Mouse (Mus musculus): ENCODE data around the gene Csrnp1. TPM values are rescaled to one million over a fixed set of nuclear protein-coding genes. Genes with fewer than 3 reads are reported as not detected.
A peak's percentile ranks its signal among the peaks of the same experiment; 100 is the strongest.

Gene Csrnp1
- polyA plus RNA-seq, 1 experiment from 2014 or later: 1.4 TPM

DNA sequence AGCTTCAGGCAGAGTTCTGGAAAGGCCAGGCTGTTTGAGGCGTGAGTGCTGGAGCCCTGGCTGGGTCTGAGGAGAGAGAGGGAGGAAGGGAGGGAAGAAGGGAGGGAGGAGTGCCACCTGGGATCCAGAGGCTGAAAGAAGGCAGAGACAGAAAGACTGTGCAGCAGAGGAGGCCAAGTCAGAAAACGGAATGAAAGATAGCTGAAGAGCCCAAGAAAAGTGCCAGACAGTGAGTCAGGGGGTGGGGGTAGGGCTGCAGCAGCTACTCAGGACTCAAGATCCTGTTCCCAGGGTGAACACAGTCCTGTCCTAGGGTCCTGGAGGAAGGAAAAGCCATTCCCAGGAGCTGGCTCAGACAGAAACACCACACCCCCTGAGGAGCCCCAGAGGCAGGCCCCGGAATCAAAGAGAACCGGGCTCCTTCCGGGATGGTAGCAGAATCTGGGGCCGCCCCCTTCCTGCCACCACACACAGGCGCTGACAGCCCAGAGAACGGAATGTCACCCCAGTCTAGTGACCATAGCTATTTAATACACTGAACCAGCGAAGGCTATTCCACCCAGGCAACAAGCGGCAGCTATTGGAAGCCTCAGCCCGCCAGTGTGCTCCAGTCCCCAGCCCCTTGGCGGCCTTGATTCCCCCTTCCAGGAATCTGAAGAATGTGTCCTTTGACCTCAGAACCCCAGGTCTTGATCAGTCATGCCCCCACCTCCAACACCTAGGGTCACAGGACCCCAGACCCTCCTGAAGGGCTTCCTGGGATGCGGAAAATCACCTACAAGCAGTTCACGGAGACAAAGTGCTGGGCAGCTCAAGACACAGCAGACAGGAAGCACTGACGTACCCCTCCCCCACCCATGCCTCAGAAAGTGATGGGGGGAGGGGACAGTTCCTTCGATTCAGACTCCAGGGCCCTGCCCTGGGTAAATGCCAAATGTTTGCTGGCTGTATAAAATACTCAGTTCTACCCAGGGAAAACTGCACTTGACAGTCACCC lies 3.0 kb downstream of the Csrnp1 start:
- Histone ChIP-seq H3K4me2 (ENCODE audit: low read length) (peak overlapping the region; percentile 92), H3K9ac (ENCODE audit: low read length) (no peak overlapping the region; the same call in 1 of the 2 replicates), H3K4me1 (ENCODE audit: control insufficient read depth, insufficient read depth, low read length) (peaks cover 34% of the 10 kb centered on the region), H3K36me3 (ENCODE audit: control insufficient read depth, insufficient read depth, low read length) (no peaks in the 10 kb centered on the region), H3K27me3 (replicated peaks; ENCODE audit: control insufficient read depth, insufficient read depth, low read length) (0 out of 2 replicates have a peak, but pooled peaks cover 4% of the 10 kb centered on the region), H3K9me3 (replicated peaks; ENCODE audit: control insufficient read depth, low read length) (no peaks in the 10 kb centered on the region), H3K27ac (ENCODE audit: low read depth, low read length) (peak overlapping the region; percentile 65; the same call in 1 of the 2 replicates), H3K4me3 (ENCODE audit: low read depth, low read length) (peak overlapping the region; percentile 2; the same call in 1 of the 2 replicates)
- peak; percentile 6; the same call in 1 of the 2 replicates for ATAC-seq
- WGBS: 3% methylated on average over 16 of the region's 16 CpGs
- peak; percentile 74 for DNase-seq (ENCODE audit: low spot score)

DNA sequence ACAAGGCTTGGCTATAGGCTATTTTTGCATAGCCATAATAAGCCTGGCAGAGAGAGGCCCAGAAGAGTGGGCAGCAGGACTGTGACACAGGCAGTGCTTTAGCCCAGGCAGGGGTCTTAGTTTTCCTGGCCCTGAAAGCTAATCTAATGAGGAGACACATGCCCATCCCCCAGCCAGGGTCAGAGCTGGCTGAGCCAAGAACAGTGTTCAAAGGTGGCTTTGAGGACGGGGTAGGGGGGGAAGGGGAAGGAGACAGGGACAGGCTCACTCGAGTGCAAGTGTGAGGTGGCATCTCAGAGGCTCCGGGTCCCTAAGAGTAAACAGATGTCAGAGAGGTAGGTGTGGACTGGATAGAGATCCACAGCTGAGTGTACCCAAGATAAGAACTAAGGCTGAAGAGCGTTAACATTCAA lies 3.7 kb downstream of the Csrnp1 start:
- Histone ChIP-seq H3K4me2 (ENCODE audit: low read length) (peak overlapping the region; percentile 92), H3K9me3 (replicated peaks; ENCODE audit: control insufficient read depth, low read length) (no peaks in the 10 kb centered on the region), H3K27me3 (replicated peaks; ENCODE audit: control insufficient read depth, insufficient read depth, low read length) (0 out of 2 replicates have a peak, but pooled peaks cover 4% of the 10 kb centered on the region), H3K4me3 (ENCODE audit: low read depth, low read length) (no peak overlapping the region), H3K4me1 (ENCODE audit: control insufficient read depth, insufficient read depth, low read length) (peaks cover 34% of the 10 kb centered on the region), H3K27ac (ENCODE audit: low read depth, low read length) (peak overlapping the region; percentile 65; the same call in 1 of the 2 replicates), H3K9ac (ENCODE audit: low read length) (no peak overlapping the region), H3K36me3 (ENCODE audit: control insufficient read depth, insufficient read depth, low read length) (no peaks in the 10 kb centered on the region)
- ATAC-seq (no peak), DNase-seq (ENCODE audit: low spot score) (no peak)
- WGBS: 5% methylated on average over 4 of the region's 4 CpGs

DNA sequence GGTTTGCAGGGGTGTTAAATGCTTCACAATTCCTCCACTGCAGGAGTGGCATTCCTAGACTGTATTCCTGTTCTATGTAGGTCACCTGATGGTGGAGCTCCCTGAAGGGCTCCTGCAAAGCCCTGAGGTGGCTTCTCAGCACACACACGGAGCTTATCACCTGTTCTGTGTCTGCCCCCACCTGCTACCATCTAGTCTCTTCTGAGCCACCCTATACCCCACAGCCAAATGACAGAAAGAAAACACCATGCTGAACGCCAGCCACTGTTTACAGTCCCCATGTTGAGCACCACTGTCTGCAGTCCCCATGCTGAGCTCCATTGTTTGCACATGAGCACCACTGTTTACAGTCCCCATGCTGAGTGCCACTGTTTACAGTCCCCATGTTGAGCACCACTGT lies 4.7 kb downstream of the Csrnp1 start:
- peaks cover 34% of the 10 kb centered on the region for H3K4me1 ChIP-seq (ENCODE audit: control insufficient read depth, insufficient read depth, low read length)
- H3K27ac ChIP-seq (ENCODE audit: low read depth, low read length): no peak overlapping the region
- H3K4me2 ChIP-seq (ENCODE audit: low read length): no peak overlapping the region
- H3K9ac ChIP-seq (ENCODE audit: low read length): no peak overlapping the region
- H3K27me3 ChIP-seq (replicated peaks; ENCODE audit: control insufficient read depth, insufficient read depth, low read length): 0 out of 2 replicates have a peak, but pooled peaks cover 4% of the 10 kb centered on the region
- H3K4me3 ChIP-seq (ENCODE audit: low read depth, low read length): no peak overlapping the region
- WGBS: 42% methylated on average over 2 of the region's 2 CpGs
- no peaks in the 10 kb centered on the region for H3K9me3 ChIP-seq (replicated peaks; ENCODE audit: control insufficient read depth, low read length)
- no peak for ATAC-seq
- no peaks in the 10 kb centered on the region for H3K36me3 ChIP-seq (ENCODE audit: control insufficient read depth, insufficient read depth, low read length)
- DNase-seq (ENCODE audit: low spot score): no peak

DNA sequence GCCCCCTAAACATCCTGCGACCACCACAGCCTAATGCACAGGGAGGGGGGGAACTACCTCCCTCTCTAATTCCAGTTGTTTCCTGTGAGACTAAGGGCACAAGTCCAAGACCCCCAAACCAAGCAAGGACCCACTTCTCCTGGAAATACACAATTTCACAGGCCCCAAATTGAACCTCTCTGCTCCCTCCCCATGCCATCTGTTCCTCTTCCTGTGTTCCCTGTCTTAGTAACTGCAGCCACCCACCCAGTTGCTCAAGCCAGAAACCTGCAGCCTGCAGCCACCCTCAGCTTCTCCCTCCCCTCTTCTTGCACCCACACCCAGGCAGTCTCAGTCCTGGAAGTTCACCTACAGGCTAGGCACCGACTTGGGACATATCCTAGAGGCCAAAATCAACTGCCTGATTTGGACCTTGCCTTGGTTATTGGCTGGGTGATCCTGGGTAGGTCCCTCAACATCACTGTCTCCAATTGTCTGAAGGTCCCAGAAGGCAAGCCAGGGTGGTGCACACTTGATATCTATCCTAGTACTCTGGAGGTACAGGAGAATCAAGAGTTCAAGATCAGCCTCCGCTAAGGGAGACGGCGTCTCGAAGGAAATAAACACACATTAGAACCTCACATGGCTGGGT lies 5.5 kb downstream of the Csrnp1 start:
- 82% methylated on average over 6 of the region's 6 CpGs for WGBS
- Histone ChIP-seq H3K9me3 (replicated peaks; ENCODE audit: control insufficient read depth, low read length) (no peaks in the 10 kb centered on the region), H3K27me3 (replicated peaks; ENCODE audit: control insufficient read depth, insufficient read depth, low read length) (0 out of 2 replicates have a peak, but pooled peaks cover 4% of the 10 kb centered on the region), H3K36me3 (ENCODE audit: control insufficient read depth, insufficient read depth, low read length) (no peaks in the 10 kb centered on the region), H3K4me2 (ENCODE audit: low read length) (no peak overlapping the region), H3K4me1 (ENCODE audit: control insufficient read depth, insufficient read depth, low read length) (peaks cover 34% of the 10 kb centered on the region), H3K27ac (ENCODE audit: low read depth, low read length) (no peak overlapping the region), H3K4me3 (ENCODE audit: low read depth, low read length) (no peak overlapping the region), H3K9ac (ENCODE audit: low read length) (no peak overlapping the region)
- ATAC-seq: no peak
- peak; percentile 50 for DNase-seq (ENCODE audit: low spot score)

DNA sequence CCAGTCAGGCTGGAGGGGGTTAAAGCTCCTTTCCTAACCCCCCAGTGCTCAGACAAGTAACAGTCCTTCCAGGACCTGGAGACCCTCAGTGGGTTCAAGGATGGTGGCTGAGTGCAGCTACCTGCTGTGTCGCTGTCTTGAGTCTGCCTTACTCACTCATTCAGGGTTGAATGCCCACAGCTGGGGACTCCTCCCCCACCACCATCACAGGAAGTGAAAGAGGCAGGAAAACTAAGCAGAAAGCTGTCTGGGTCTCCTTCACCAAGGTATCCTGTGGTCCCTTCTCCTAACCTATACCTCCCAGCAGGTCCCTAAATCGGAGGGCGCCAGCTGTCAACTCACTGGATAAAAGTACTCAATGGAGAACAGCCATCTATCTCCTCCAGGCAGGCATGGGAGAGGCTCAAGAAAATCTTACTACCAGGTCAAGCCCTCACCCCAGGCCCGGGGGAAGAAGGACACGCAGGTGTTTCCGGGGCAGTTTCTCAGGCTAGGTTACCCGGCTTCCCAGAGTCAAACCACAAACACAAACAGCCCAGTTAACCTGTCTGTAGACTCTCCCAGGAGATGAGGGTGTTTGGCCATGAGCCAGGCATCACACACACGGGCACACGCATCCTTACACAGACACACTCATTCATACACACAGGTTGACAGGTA lies 6.2 kb downstream of the Csrnp1 start:
- Histone ChIP-seq H3K27me3 (replicated peaks; ENCODE audit: control insufficient read depth, insufficient read depth, low read length) (0 out of 2 replicates have a peak, but pooled peaks cover 4% of the 10 kb centered on the region), H3K9me3 (replicated peaks; ENCODE audit: control insufficient read depth, low read length) (no peaks in the 10 kb centered on the region), H3K9ac (ENCODE audit: low read length) (no peak overlapping the region), H3K4me1 (ENCODE audit: control insufficient read depth, insufficient read depth, low read length) (peaks cover 34% of the 10 kb centered on the region), H3K4me2 (ENCODE audit: low read length) (no peak overlapping the region), H3K36me3 (ENCODE audit: control insufficient read depth, insufficient read depth, low read length) (no peaks in the 10 kb centered on the region), H3K4me3 (ENCODE audit: low read depth, low read length) (no peak overlapping the region), H3K27ac (ENCODE audit: low read depth, low read length) (no peak overlapping the region)
- 45% methylated on average over 9 of the region's 9 CpGs for whole genome bisulfite sequencing
- ATAC-seq: no peak
- DNase-seq (ENCODE audit: low spot score): no peak

DNA sequence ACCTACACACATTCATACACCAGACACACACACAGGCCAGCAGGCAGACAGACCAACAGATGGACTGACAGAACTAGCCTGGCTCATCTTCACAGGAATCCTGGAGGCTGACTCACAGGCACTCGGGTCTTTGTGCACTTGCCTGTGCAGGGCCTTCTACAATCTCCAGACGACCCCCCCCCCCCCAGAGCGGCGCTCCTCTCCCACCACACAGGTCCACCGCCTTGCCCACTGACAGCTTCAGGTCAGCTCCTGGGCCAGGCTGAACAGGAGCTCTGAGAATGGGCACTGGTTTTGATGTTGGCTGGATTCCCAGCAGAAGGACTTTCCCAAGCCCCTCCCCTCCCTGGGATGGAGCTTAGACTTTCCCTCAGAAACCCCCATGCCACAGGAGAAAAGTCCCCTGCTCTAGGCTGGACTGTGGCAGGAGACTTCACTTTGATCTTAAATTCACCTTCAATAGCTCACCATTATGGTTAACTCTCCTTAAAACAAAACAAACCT lies 6.8 kb downstream of the Csrnp1 start:
- peaks cover 27% of the 10 kb centered on the region for H3K4me1 ChIP-seq (ENCODE audit: control insufficient read depth, insufficient read depth, low read length)
- DNase-seq (ENCODE audit: low spot score) (peak; percentile 44), ATAC-seq (no peak)
- H3K27ac ChIP-seq (ENCODE audit: low read depth, low read length): no peak overlapping the region
- no peak overlapping the region for H3K4me2 ChIP-seq (ENCODE audit: low read length)
- no peak overlapping the region for H3K4me3 ChIP-seq (ENCODE audit: low read depth, low read length)
- H3K9ac ChIP-seq (ENCODE audit: low read length): no peak overlapping the region
- no peaks in the 10 kb centered on the region for H3K9me3 ChIP-seq (replicated peaks; ENCODE audit: control insufficient read depth, low read length)
- WGBS: 48% methylated on average over 5 of the region's 5 CpGs
- H3K27me3 ChIP-seq (replicated peaks; ENCODE audit: control insufficient read depth, insufficient read depth, low read length): 0 out of 2 replicates have a peak, but pooled peaks cover 2% of the 10 kb centered on the region
- no peaks in the 10 kb centered on the region for H3K36me3 ChIP-seq (ENCODE audit: control insufficient read depth, insufficient read depth, low read length)

DNA sequence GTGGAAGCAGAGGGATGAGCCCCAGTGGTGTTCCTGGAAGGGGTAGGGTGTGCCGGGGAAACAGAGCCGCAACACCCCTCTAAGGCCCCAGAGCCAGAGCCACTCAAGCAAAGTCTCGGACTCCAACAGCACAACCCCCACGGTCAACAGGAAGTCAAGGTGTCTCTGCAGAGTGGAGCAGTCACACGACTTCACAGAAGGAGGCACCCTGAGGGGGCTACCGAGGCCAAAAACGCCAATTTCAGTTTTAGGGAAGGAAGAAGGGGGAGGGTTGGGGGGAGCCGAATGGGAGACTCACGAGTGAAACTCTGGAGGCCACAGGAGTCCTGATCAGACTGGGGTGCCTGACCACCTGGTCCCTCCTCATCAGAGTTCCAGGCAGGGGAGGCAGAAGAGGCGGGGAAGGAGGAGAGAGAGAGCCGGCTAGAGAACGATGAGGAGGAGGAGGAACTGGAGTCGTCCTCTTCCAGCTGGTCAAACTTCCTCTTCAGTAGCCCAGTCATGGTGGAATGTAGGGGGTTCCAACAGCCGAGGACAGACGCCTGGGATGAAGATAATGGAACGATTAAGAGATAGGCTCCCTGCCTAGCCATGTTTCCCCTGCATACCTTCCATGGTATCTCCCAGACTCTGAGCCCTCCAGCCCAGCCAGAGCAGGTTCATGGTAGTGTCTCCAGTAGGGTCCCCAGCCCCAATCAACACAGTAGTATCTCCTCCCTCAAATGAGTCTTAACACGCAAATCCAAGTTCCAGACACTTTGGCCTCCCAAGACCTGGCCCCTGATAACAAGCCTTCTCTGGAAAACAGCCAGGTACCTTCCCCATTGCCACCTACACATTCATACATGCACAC lies 7.5 kb downstream of the Csrnp1 start:
- WGBS: 68% methylated on average over 17 of the region's 17 CpGs
- Histone ChIP-seq H3K27ac (ENCODE audit: low read depth, low read length) (no peak overlapping the region), H3K4me2 (ENCODE audit: low read length) (no peak overlapping the region), H3K27me3 (replicated peaks; ENCODE audit: control insufficient read depth, insufficient read depth, low read length) (no peaks in the 10 kb centered on the region), H3K4me1 (ENCODE audit: control insufficient read depth, insufficient read depth, low read length) (peaks cover 20% of the 10 kb centered on the region), H3K4me3 (ENCODE audit: low read depth, low read length) (no peak overlapping the region), H3K9me3 (replicated peaks; ENCODE audit: control insufficient read depth, low read length) (no peaks in the 10 kb centered on the region), H3K9ac (ENCODE audit: low read length) (no peak overlapping the region), H3K36me3 (ENCODE audit: control insufficient read depth, insufficient read depth, low read length) (no peaks in the 10 kb centered on the region)
- no peak for DNase-seq (ENCODE audit: low spot score)
- ATAC-seq: no peak

DNA sequence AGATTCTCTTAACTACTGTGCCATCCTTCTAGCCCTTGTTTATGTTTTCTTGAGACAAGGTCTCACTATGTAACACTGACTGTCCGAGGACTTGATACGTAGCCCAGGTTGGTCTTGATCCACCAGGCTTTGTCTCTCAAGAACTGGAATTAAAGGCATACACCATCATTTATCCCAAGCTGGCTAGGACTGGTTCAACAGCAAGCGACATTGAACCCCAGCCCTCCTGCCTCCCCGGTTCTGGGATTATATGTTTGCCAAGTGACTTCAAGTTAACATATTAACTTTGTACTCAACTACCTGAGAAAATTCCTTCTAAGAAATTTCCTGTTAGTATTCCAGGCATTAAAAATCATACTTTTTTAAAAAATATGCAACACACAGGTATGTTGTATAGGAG lies 9.2 kb downstream of the Csrnp1 start:
- Histone ChIP-seq H3K27me3 (replicated peaks; ENCODE audit: control insufficient read depth, insufficient read depth, low read length) (no peaks in the 10 kb centered on the region), H3K9ac (ENCODE audit: low read length) (no peak overlapping the region), H3K9me3 (replicated peaks; ENCODE audit: control insufficient read depth, low read length) (no peaks in the 10 kb centered on the region), H3K36me3 (ENCODE audit: control insufficient read depth, insufficient read depth, low read length) (no peaks in the 10 kb centered on the region), H3K4me3 (ENCODE audit: low read depth, low read length) (no peak overlapping the region), H3K4me2 (ENCODE audit: low read length) (no peak overlapping the region), H3K27ac (ENCODE audit: low read depth, low read length) (no peak overlapping the region), H3K4me1 (ENCODE audit: control insufficient read depth, insufficient read depth, low read length) (peaks cover 25% of the 10 kb centered on the region)
- 96% methylated on average over 4 of the region's 4 CpGs for WGBS
- DNase-seq (ENCODE audit: low spot score) (no peak), ATAC-seq (no peak)

All from forebrain, embryonic 14.5 days (tissue).